Mouse (Mus musculus) erythroid progenitor cell, adult 5-6 weeks (primary cell): Measurements from ENCODE around the gene Fblim1. TPM values are rescaled to one million over a fixed set of nuclear protein-coding genes. Genes with fewer than 3 reads are reported as not detected.

Source experiments
- ATAC-seq: replicated peaks from 2 replicates; pipeline ENCODE4 v1.8.0; 2016; ENCODE audit warnings: moderate number of reproducible peaks, mild to moderate bottlenecking, moderate TSS enrichment, inconsistent platforms; ENCODE audit not compliant: poor library complexity, low FRiP score, severe bottlenecking
- total RNA-seq, 2 experiments: library from RNA; stranded (forward) in 1 of 2; stranded (reverse) in 1 of 2; fragments of 150-400 nt in 1 of 2; fragments of 186-747, 209-891 nt in 1 of 2; gene quantifications; 2 replicates each; pipeline versions ENCODE4 v1.2.3 to v1.2.4; 2015 to 2017; ENCODE audit warnings: low replicate concordance in 2 of 2

Fblim1 gene
- total RNA-seq, 2 experiments from 2014 or later: 2.9 TPM; not detected in 1

DNA sequence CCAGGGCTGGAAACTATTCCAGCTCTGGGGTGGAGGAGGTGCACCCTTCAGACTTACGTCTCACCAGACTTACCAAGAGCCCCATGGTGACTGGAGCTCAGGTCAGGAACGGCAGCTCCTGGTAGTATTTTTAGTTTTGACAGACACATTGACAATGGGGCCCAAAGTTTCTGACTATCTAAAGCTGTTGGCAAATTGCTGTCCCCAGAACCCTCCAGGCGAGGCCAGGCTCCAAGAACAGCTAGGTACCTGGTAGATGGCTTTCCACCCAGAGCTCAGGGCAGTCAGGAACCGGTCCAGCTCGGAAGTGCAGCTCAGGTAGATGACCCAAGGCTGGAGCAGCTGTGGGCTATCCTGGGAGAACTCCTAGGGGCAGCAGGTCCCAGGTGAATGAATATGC is 21.6 kb upstream of the Fblim1 start:
- no peak for ATAC-seq

DNA sequence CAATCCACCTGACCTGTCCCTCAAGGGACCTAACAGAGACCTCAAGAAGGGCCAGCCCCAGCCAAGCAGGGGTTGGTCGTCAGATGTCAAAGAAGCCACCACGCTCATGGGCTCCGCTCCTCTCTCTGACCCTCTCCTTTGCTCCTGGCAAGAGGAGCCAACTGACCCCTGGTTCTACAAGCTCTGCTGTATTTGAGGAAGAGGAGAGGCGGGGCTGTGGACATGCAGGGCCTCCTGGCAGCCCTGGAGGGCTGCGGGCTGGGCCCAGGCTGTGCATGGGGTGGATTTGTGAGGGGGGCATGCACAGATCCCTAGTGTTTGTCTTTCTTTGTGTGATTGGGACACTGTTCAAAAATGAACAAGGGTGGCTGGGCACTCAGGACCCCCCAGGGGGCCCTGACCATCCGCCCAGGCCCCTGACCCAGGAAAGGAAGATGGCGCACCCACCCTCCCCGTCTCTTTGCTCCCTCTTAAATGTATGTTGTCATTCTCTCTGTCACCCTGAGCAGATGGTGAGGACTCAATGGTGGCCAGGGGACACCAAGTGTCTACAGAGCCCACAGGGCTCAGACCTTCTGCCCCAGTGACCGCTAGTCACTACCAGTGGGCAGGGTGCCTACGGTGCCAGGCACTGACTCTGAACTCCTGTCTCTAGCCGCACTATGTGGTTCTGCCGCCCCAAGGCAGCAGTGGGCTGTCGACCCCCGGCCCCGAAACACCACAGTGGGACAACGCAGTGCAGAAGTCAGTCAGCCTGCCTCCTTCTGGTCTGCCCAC is 20.1 kb upstream of the Fblim1 start:
- no peak for ATAC-seq

- no peak for ATAC-seq
Measured at GRCm38 (mm10) chr4:141624983-141625773, 19.3 kb upstream of the Fblim1 start.

DNA sequence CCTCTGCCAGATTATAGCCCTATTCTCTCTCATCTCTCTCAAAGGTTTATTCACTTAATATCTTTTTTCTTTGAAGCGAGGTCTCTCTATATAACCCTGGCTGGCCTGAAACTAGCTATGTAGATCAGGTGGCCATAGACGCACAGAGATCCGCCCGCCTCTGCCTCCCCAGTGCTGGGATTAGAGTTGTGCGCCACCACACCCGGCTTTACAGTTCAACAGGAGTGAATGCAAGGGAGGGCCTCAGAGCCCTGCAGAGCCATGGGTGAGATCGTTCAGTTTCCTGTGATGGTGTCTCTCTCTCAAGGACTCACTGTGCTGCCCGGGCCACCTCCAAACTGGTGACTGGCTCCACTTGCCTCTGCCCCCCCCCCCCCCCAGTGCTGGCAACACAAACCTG is 18.2 kb upstream of the Fblim1 start:
- ATAC-seq: no peak

DNA sequence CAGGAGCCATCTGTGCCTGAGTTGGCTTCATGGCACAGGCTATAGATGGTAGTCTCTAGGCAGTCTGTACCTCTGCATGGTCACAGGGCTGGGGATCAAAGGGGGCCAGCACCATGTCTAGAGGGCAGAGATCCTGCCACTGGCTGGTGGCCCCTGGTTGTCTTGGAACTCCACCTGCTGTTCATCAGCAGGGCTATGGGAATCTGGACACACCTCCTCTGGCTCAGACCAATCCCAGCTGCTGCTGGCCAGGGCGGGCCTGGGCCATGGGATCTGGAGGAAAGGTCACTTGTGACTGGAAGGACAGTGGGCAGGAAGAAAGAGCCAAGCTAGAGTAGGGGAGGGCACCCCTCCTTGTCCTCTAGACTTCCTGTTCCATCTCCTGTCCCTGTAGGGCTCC is 17.8 kb upstream of the Fblim1 start, which contains the start of gene Slc25a34:
Gene Slc25a34 (minus strand): TSS at position 156 of the 400 bp plus-strand sequence.
- ATAC-seq: no peak

DNA sequence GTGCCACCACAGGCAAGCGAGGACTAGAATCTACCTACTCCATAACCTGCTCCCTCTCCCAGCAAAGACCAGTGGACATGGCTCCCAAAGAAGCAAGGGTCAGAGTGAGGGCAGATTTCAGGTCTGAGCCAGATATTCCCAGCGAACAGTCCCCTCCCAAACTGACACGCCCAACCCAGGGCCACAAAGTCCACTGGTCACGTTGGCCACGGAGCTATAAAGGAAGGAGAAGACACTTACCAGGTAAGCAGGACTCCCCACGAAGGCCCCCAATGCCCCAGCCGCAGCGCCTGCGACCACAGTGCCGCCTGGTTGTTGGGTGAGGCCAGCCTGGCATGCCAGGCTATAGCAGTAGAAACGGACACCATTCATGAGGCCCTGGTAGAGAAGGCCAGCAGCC is 17.1 kb upstream of the Fblim1 start:
- ATAC-seq: no peak

- no peak for ATAC-seq
Measured at GRCm38 (mm10) chr4:141622580-141622979, 16.7 kb upstream of the Fblim1 start.

- no peak for ATAC-seq
Measured at GRCm38 (mm10) chr4:141622091-141622490, 16.2 kb upstream of the Fblim1 start.

GRCm38 (mm10) chr4:141621297-141621696 is 15.4 kb upstream of the Fblim1 start:
- ATAC-seq: no peak

- ATAC-seq: no peak
Measured at GRCm38 (mm10) chr4:141619299-141619883, 13.5 kb upstream of the Fblim1 start.

DNA sequence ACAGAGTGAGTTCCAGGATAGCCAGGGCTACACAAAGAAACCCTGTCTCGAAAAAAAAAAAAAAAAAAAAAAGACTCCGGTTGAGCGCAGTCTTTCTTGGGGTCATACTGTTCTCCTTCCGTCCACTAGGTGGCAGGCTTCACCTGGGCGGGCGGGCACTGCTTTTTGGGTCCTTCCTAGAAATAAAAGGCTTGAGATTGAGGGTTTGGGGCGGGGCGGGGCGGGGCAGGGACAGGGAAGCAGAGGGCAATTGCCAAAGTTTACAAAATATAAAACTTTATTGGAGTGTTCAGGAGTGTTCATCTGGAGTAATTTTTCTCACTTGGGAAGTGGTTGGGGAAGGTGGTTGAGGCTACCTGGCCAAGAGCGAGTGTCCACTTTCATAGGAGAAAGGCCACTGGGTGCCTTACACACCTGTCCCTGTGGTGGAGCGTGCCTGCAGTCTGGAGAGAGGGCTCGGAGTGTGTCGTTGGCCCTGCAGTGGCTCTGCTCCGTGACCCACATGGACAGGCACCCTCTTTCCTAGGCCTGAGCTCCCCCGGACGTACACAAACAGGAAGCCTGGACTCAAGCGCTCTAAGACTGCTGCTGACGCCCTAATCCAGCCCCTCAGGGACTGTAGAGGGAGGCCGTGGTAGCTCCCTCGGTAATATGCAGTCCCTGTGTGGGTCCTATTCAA is 12.8 kb upstream of the Fblim1 start, which contains the start of gene Tmem82:
Gene Tmem82 (minus strand): TSS at position 69 of the 679 bp plus-strand sequence.
- no peak for ATAC-seq

DNA sequence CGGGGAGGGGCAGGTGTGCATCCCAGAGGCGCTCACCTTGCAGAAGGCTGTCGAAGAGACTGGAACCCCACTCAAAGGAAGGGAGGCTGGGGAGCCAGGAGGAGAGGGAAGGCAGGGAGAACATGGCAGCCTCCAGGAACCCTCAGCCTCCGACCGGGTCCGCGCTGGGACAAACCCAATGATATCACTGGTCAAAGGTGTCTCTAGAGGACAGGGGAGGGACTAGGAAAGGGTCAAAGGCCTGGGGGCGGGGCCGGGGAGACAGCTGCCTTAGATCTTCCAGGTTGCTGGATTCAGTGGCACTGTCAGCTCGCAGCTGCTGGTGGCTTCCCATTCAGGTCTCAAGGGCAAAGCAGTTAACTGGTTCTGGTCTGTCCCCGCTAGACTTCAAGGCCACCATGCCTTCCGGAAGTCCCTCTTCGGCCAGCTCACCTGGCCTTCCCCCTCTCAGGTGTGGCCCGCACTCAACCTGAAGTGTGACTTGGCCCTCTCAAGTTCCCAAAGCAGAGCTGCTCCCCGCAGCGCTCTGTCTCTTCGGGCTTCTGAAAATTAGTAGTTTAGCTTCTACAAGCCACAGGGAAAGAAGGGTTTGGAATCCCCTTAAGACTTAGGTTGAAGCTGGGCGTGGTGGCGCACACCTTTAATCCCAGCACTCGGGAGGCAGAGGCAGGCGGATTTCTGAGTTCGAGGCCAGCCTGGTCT is 12.1 kb upstream of the Fblim1 start:
- no peak for ATAC-seq

GRCm38 (mm10) chr4:141617299-141617698 is 11.4 kb upstream of the Fblim1 start:
- ATAC-seq: no peak

DNA sequence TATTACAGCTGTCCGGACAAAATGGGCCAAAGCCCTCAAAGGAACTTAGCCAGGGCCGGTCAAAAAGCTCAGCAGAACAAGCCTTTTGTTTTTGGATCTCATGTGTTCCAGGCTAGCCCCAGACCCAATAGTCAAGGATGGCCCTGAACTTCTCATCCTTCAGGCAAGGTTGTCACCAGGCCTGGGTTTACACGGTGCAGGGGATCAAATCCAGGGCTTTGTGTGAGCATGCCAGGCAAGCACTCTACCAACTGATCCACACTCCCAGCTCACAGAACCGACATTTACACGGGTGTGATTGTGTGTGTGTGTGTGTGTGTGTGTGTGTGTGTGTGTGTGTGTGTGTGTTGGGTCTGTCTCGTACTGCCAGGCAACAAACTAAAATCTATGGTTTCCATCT is 10.9 kb upstream of the Fblim1 start:
- ATAC-seq: no peak

GRCm38 (mm10) chr4:141614946-141615345 is 9.1 kb upstream of the Fblim1 start:
- ATAC-seq: no peak

- no peak for ATAC-seq
Measured at GRCm38 (mm10) chr4:141609538-141609937, 3.6 kb upstream of the Fblim1 start.

- ATAC-seq: no peak
Measured at GRCm38 (mm10) chr4:141605421-141605820, 475 bp downstream of the Fblim1 start.

DNA sequence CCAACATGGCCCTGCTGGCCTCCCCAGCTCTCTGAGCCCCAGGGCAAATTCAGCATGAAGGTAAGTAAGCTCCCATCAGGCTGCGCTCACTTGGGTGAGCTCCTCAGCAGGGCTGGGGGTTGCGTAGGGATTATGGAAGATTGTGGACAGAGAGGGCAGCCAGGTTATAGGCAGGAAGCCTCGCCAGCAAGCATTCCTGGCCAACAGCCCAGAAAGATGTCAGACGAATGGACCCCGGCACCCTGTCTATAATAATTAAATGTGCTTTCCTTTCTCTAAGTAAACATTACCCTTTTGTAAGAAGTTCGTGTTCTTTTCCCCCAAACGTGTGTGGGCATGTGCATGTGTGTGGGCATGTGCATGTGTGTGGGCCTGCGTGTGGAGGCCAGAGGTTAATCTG is 1.4 kb downstream of the Fblim1 start:
- ATAC-seq: no peak

DNA sequence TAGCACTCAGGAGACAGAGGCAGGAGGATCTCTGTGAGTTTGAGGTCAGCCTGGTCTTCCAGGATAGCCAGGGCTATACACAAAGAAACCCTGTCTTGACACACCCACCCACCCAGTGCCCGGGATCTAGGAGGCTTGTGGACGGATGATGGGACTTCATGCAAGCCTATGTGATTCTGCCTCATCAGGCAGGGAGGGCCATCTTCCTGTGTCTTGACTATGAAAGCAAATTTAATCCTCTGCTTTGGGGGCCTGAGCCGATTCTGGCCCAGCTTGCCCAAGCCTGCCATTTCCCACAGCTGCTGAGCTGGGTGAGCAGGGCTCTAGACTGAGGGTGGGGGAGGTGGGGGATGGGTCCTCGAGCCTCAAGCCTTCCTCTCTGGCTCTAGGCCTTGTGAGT is 2.0 kb downstream of the Fblim1 start:
- ATAC-seq: no peak
